Mouse (Mus musculus): ENCODE results near the gene Rfx4.

The Rfx4 gene

GRCm38 (mm10) chr10:84910758-84911384, 155.0 kb downstream of the Rfx4 start:
- DNase-seq (ENCODE audit: low spot score) = no peak

- no peak for DNase-seq (ENCODE audit: low spot score)
These were observed 157.3 kb downstream of the Rfx4 start for GRCm38 (mm10) chr10:84913148-84913547.

- DNase-seq (ENCODE audit: low spot score) = no peak
These were observed 159.6 kb downstream of the Rfx4 start for GRCm38 (mm10) chr10:84915476-84915875.

GRCm38 (mm10) chr10:84916810-84917730, 161.2 kb downstream of the Rfx4 start, which contains the start of gene Ric8b:
TSS of gene Ric8b (plus strand) at chr10:84917616.
- peak; percentile 90 for DNase-seq (ENCODE audit: low spot score)

GRCm38 (mm10) chr10:84917731-84918095, 161.9 kb downstream of the Rfx4 start:
- DNase-seq (ENCODE audit: low spot score) = no peak

- no peak for DNase-seq (ENCODE audit: low spot score)
These were observed 170.5 kb downstream of the Rfx4 start for GRCm38 (mm10) chr10:84926336-84926735.

- no peak for DNase-seq (ENCODE audit: low spot score)
These were observed 171.0 kb downstream of the Rfx4 start for GRCm38 (mm10) chr10:84926885-84927284.

GRCm38 (mm10) chr10:84928465-84928864, 172.6 kb downstream of the Rfx4 start:
- DNase-seq (ENCODE audit: low spot score) = no peak

- DNase-seq (ENCODE audit: low spot score) = peak; percentile 7
These were observed 179.8 kb downstream of the Rfx4 start for GRCm38 (mm10) chr10:84935553-84936209.

GRCm38 (mm10) chr10:84936832-84937515, 181.1 kb downstream of the Rfx4 start:
- DNase-seq (ENCODE audit: low spot score) = no peak

- no peak for DNase-seq (ENCODE audit: low spot score)
These were observed 182.4 kb downstream of the Rfx4 start for GRCm38 (mm10) chr10:84938094-84938820.

GRCm38 (mm10) chr10:84938886-84939285, 183.0 kb downstream of the Rfx4 start:
- DNase-seq (ENCODE audit: low spot score) = no peak

GRCm38 (mm10) chr10:84940356-84940755, 184.5 kb downstream of the Rfx4 start:
- no peak for DNase-seq (ENCODE audit: low spot score)

- no peak for DNase-seq (ENCODE audit: low spot score)
These were observed 189.8 kb downstream of the Rfx4 start for GRCm38 (mm10) chr10:84945692-84946091.

GRCm38 (mm10) chr10:84948970-84949683, 193.3 kb downstream of the Rfx4 start:
- DNase-seq (ENCODE audit: low spot score) = no peak

GRCm38 (mm10) chr10:84949684-84950010, 193.8 kb downstream of the Rfx4 start:
- no peak for DNase-seq (ENCODE audit: low spot score)

GRCm38 (mm10) chr10:84950384-84950783, 194.5 kb downstream of the Rfx4 start:
- DNase-seq (ENCODE audit: low spot score) = no peak

- no peak for DNase-seq (ENCODE audit: low spot score)
These were observed 198.4 kb downstream of the Rfx4 start for GRCm38 (mm10) chr10:84954236-84954635.
